Mouse (Mus musculus): ENCODE data around the gene Zfp983. TPM values are rescaled to one million over a fixed set of nuclear protein-coding genes. Genes with fewer than 3 reads are reported as not detected.

The Zfp983 gene
- 39.7 TPM for polyA plus RNA-seq (2014; fragmentation: Illumina TruSeq; extraction: RNeasy Lipid Tissue Mini Kit (QIAGEN cat#74804); ENCODE audit: low replicate concordance)

GRCm38 (mm10) chr17:21650364-21650907 lies at the start of gene Zfp983:
TSS of gene Zfp983 (plus strand) at chr17:21650624.

GRCm38 (mm10) chr17:21691560-21691959 lies 41.1 kb downstream of the Zfp983 start, which contains the start of gene Gm10226:
TSS of gene Gm10226 (plus strand) at chr17:21691860.

DNA sequence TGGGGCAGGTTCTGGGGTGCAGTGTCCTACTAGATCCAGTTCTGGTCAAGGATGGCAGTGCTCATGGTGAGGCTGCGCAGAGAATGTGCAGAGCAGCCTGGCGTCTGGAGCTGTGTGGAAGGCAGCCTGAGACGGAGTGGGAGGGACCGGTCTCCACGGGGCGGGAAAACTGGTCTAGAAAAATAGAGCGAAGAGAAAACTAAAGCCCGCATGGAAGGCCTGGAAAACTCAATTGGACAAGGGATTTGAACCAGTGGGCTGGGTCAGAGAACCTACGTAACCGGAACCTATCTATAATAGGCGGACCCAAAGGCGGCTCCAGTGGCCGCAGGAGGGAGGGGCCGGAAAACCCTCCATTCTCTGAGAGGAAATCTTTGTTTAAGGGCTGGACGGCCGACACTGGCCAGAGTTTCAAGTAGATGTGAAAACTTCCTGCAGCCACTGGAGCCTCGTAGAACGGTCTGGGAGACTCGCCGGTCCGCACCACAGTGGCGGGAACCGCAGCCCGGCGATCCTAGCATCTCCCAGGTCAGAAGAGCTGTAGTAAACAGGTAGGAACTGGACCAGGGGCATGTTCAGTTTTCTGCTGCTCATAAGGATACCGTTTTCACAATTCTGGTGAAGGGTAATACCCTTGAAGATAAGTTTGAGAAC lies 57.0 kb downstream of the Zfp983 start, which contains the start of gene Zfp760:
Gene Zfp760 (plus strand): TSS at position 399 of the 654 bp plus-strand sequence.

Other genes starting within 250 kb of the Zfp983 start
- gene Zfp54, start 227.4 kb upstream of the Zfp983 start, polyA plus RNA-seq (2014; fragmentation: Illumina TruSeq; extraction: RNeasy Lipid Tissue Mini Kit (QIAGEN cat#74804); ENCODE audit: low replicate concordance) = 42.0 TPM
- gene Zfp51, start 200.2 kb upstream of the Zfp983 start, polyA plus RNA-seq (2014; fragmentation: Illumina TruSeq; extraction: RNeasy Lipid Tissue Mini Kit (QIAGEN cat#74804); ENCODE audit: low replicate concordance) = 60.4 TPM
- gene Zfp53, start 161.6 kb upstream of the Zfp983 start, polyA plus RNA-seq (2014; fragmentation: Illumina TruSeq; extraction: RNeasy Lipid Tissue Mini Kit (QIAGEN cat#74804); ENCODE audit: low replicate concordance) = 64.2 TPM
- gene Zfp52, start 115.1 kb upstream of the Zfp983 start, polyA plus RNA-seq (2014; fragmentation: Illumina TruSeq; extraction: RNeasy Lipid Tissue Mini Kit (QIAGEN cat#74804); ENCODE audit: low replicate concordance) = 18.7 TPM
- gene Zfp948, start 83.6 kb upstream of the Zfp983 start, polyA plus RNA-seq (2014; fragmentation: Illumina TruSeq; extraction: RNeasy Lipid Tissue Mini Kit (QIAGEN cat#74804); ENCODE audit: low replicate concordance) = 54.0 TPM
- gene Gm10226, start 41.2 kb downstream of the Zfp983 start, polyA plus RNA-seq (2014; fragmentation: Illumina TruSeq; extraction: RNeasy Lipid Tissue Mini Kit (QIAGEN cat#74804); ENCODE audit: low replicate concordance) = 44.6 TPM
- 26.7 TPM for gene Zfp760, start 57.1 kb downstream of the Zfp983 start, polyA plus RNA-seq (2014; fragmentation: Illumina TruSeq; extraction: RNeasy Lipid Tissue Mini Kit (QIAGEN cat#74804); ENCODE audit: low replicate concordance)
- 11.9 TPM for gene Zfp229, start 80.2 kb downstream of the Zfp983 start, polyA plus RNA-seq (2014; fragmentation: Illumina TruSeq; extraction: RNeasy Lipid Tissue Mini Kit (QIAGEN cat#74804); ENCODE audit: low replicate concordance)
- 59.3 TPM for gene Zfp820, start 195.1 kb downstream of the Zfp983 start, polyA plus RNA-seq (2014; fragmentation: Illumina TruSeq; extraction: RNeasy Lipid Tissue Mini Kit (QIAGEN cat#74804); ENCODE audit: low replicate concordance)

Data from small intestine, adult 10 weeks (tissue).